Mouse (Mus musculus) liver, embryonic 11.5 days (tissue): ENCODE data around the gene 1700001P01Rik. TPM values are rescaled to one million over a fixed set of nuclear protein-coding genes. Genes with fewer than 3 reads are reported as not detected.

Source experiments
- ATAC-seq: fragments of 200-750 bp; cut with Nextera tagmentation; replicated peaks from 2 replicates; pipeline ENCODE4 v1.8.0; 2017; ENCODE audit warnings: moderate number of reproducible peaks, mild to moderate bottlenecking, moderate TSS enrichment, moderate library complexity; ENCODE audit not compliant: low FRiP score
- DNase-seq: peaks from one replicate; pipeline ENCODE4 v3.0.0-alpha.2; 2017; ENCODE audit warnings: low spot score
- H3K27ac ChIP-seq: fragments of 300-500 bp; sonication (generic); 2 replicates; pipeline ENCODE4 v1.5.1; 2014; ENCODE audit warnings: mild to moderate bottlenecking, low read depth, low read length, control low read depth
- H3K27me3 ChIP-seq: fragments of 300-500 bp; sonication (generic); replicated peaks from 2 replicates; pipeline ENCODE4 v1.6.1; 2014; ENCODE audit warnings: low read length, mixed read lengths; ENCODE audit not compliant: control insufficient read depth, insufficient read depth
- H3K36me3 ChIP-seq: fragments of 300-500 bp; sonication (generic); 2 replicates; pipeline ENCODE4 v1.6.1; 2014; ENCODE audit warnings: mild to moderate bottlenecking, low read length, moderate library complexity, mixed read lengths; ENCODE audit not compliant: control insufficient read depth, insufficient read depth
- H3K4me1 ChIP-seq: fragments of 300-500 bp; sonication (generic); replicated peaks from 2 replicates; pipeline ENCODE4 v1.6.1; 2014; ENCODE audit warnings: low read length, mixed read lengths; ENCODE audit not compliant: control insufficient read depth, insufficient read depth
- H3K4me2 ChIP-seq: fragments of 300-500 bp; sonication (generic); 2 replicates; pipeline ENCODE4 v1.6.1; 2014; ENCODE audit warnings: mild to moderate bottlenecking, control low read depth, moderate library complexity
- H3K4me3 ChIP-seq: fragments of 300-500 bp; sonication (generic); 2 replicates; pipeline ENCODE4 v1.5.1; 2014; ENCODE audit warnings: low read depth, low read length, control low read depth
- H3K9ac ChIP-seq: fragments of 300-500 bp; sonication (generic); 2 replicates; pipeline ENCODE4 v1.6.1; 2014; ENCODE audit warnings: low read depth, low read length, control low read depth
- H3K9me3 ChIP-seq: fragments of 300-500 bp; sonication (generic); 2 replicates; pipeline ENCODE4 v1.6.1; 2016; ENCODE audit warnings: low read length, inconsistent platforms, mixed read lengths; ENCODE audit not compliant: control insufficient read depth
- WGBS: fragments of 180-500 bp; shearing (Covaris S2); extraction: QIAGEN DNeasy Blood & Tissue Kit; methylation state at CpG from one replicate; pipeline ENCODE4 v1.1.7; 2014; 5-methylcytosine and 5-hydroxymethylcytosine counted together
- polyA plus RNA-seq: library from polyadenylated mRNA; unstranded; fragments of >200 nt; fragmentation: Nextera tagmentation; extraction: Ambion mirVana; gene quantifications from 2 replicates; pipeline ENCODE4 v1.2.1, GENCODE M21; 2014

The 1700001P01Rik gene
- polyA plus RNA-seq = 0.64 TPM in 1 of 2 replicates, not detected in the other

DNA sequence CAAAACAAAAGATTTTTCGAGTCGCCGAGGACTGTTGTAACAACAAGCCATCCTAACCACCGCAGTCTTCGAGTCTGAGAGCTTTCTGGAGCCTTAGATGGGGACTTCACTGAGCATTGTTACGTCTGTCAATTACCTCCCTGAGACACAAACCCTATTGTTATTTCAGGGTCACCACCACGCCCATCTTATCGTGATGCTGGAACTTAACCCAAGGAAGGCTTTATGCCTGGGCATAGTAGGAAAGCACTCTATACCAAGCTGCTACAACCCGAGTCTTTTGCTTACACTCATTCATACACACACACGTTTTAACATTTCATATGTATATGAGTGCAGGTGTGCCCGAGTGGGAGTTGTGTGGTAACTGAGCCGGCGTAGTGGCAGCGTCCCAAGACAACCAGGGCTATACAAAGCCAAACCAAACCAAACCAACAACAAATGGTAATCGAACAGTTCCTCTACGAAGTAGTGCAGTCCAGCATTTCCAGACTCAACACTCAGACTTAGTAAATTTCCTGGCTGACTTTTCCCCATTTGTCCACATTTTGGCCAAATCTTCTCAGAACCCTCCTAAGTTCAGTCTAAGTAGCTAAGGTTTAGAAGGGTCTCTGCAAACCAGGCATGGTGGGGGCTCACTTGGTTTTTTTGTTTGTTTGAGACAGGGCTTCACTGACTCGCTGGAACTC, at the start of gene 1700001P01Rik:
Gene 1700001P01Rik, minus strand, starts transcription at position 111 of the 689 bp plus-strand sequence.
- ATAC-seq (peak; percentile 2), DNase-seq (peak; percentile 43)
- Histone ChIP-seq H3K36me3 (peaks cover 43% of the 10 kb centered on the region), H3K4me2 (no peak within 1 kb of the TSS), H3K4me1 (peaks cover 10% of the 10 kb centered on the region), H3K9me3 (no peaks in the 10 kb centered on the region), H3K27me3 (no peaks in the 10 kb centered on the region), H3K9ac (no peak within 1 kb of the TSS), H3K4me3 (no peak within 1 kb of the TSS), H3K27ac (peak within 1 kb of the TSS; percentile 45; the same call in 1 of the 2 replicates)
- 47% methylated on average over 17 of the region's 17 CpGs for WGBS

DNA sequence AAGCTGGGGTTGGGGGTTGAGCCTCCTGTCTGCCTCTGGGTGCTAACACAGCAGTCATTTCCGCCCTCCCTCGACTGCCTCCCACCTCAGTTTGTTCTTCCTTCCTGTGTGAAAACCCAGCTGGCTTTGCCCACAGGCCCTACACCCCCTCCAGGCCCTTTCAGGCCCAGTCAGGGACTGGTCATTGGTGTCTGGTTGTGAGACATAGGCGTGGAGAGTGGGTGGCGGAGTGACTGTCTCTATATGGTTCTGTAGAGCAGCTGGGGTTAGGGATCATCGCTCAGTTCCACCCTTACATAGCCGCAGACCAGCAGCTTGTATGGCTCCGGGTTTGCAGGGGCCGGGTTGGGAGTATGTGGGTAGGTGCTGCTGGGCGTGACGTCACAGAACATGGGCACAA, 49.6 kb upstream of the 1700001P01Rik start:
- ATAC-seq = no peak
- WGBS = 70% methylated on average over 10 of the region's 10 CpGs

DNA sequence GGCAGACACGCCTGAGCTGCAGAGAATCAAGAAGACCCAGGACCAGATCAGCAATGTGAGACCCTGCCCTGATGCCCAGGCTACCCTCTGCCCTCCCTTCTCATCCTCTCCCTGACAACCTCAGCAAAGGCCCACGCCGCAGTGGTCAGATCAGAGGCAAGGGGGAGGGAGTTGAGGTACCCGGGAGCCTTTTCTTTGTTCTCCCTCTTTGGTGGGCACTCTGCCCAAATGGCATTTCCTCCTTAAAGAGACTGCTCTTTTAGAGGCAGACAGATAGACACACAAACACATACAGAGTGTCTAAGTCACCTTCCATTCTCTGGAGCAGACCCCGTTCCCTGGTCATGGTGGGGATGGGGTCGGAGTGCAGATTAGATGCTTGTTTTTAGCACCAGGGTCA, 49.2 kb upstream of the 1700001P01Rik start:
- ATAC-seq (no peak), DNase-seq (no peak)
- Histone ChIP-seq H3K4me3 (no peak overlapping the region), H3K36me3 (peaks cover 8% of the 10 kb centered on the region; the same call in 1 of the 2 replicates), H3K4me2 (no peak overlapping the region), H3K9ac (no peak overlapping the region), H3K4me1 (peaks cover 25% of the 10 kb centered on the region), H3K27ac (no peak overlapping the region), H3K9me3 (no peaks in the 10 kb centered on the region), H3K27me3 (no peaks in the 10 kb centered on the region)
- 72% methylated on average over 6 of the region's 6 CpGs for WGBS

More for the DNA sequence above, 49.6 kb upstream of the 1700001P01Rik start:
- Histone ChIP-seq H3K9me3 (no peaks in the 10 kb centered on the region), H3K4me1 (peaks cover 23% of the 10 kb centered on the region), H3K27ac (no peak overlapping the region), H3K36me3 (peaks cover 8% of the 10 kb centered on the region; the same call in 1 of the 2 replicates), H3K9ac (no peak overlapping the region), H3K27me3 (no peaks in the 10 kb centered on the region), H3K4me3 (no peak overlapping the region), H3K4me2 (no peak overlapping the region)
- no peak for DNase-seq

DNA sequence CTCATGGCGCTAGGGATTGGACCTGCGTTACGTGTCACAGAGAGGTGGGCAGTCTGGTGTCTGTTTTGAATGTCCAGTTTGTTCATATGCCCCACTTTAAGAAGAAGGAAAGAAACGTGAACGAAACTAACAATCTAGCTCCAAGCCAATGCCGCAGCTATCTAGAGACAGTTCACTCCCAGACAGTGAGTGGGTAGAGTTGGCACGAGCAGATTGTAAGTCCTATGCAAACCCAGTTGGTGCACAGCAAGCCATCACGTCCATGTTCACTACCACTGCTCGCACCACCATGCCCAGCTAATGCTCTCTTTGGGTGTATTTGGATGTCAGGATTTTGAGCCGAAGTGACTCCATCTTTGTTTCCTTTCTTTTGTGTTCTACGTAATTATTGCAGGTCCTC, 48.5 kb upstream of the 1700001P01Rik start:
- Histone ChIP-seq H3K9me3 (no peaks in the 10 kb centered on the region), H3K27me3 (no peaks in the 10 kb centered on the region), H3K9ac (no peak overlapping the region), H3K4me2 (no peak overlapping the region), H3K4me1 (peaks cover 30% of the 10 kb centered on the region), H3K4me3 (no peak overlapping the region), H3K27ac (no peak overlapping the region), H3K36me3 (peaks cover 8% of the 10 kb centered on the region; the same call in 1 of the 2 replicates)
- ATAC-seq (no peak), DNase-seq (no peak)
- 90% methylated on average over 11 of the region's 11 CpGs for WGBS

DNA sequence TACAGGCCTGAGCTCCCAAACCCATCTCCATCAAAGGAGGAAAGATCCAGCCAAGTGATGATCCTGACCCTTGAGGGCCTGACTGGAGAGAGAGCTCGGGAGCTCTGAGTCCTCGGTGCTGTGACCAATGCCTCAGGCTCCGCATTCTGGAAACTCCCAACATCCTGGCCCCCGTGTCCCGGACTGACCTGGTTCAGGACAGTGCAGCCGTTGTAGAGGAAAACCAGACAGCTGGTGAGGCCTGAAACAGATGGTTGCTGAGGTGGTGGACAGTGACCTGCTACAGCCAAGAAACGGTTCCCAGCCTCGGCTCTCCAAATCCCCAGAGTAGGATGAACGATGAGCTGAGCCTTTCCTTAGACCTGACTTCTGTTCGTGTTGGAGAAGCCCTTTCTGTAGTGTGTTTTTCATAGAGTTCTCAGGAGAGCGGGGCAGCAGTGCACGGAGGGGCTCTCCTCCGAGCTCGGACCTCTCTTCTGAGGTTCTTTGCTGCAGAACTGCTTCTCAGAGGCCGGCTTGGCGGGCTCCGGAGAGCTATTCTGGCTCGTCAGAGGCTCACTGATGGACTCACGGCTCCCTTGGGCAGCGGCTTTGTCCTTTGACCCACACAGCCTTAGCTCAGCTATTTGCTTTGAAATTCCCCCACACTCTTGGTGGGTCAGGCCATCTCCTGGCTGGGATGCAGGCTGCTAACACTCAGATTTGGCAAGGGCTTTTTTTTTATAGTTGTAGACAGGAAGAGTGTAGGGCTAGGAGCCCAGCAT, 47.3 kb upstream of the 1700001P01Rik start:
- no peaks in the 10 kb centered on the region for H3K27me3 ChIP-seq
- H3K4me3 ChIP-seq = no peak overlapping the region
- no peak overlapping the region for H3K4me2 ChIP-seq
- WGBS = 80% methylated on average over 20 of the region's 20 CpGs
- ATAC-seq = no peak
- no peaks in the 10 kb centered on the region for H3K9me3 ChIP-seq
- H3K36me3 ChIP-seq = peaks cover 8% of the 10 kb centered on the region; the same call in 1 of the 2 replicates
- no peak for DNase-seq
- no peak overlapping the region for H3K9ac ChIP-seq
- peaks cover 42% of the 10 kb centered on the region for H3K4me1 ChIP-seq
- H3K27ac ChIP-seq = 0 out of 2 replicates have a peak overlapping the region, but pooled peaks have one; percentile 11

DNA sequence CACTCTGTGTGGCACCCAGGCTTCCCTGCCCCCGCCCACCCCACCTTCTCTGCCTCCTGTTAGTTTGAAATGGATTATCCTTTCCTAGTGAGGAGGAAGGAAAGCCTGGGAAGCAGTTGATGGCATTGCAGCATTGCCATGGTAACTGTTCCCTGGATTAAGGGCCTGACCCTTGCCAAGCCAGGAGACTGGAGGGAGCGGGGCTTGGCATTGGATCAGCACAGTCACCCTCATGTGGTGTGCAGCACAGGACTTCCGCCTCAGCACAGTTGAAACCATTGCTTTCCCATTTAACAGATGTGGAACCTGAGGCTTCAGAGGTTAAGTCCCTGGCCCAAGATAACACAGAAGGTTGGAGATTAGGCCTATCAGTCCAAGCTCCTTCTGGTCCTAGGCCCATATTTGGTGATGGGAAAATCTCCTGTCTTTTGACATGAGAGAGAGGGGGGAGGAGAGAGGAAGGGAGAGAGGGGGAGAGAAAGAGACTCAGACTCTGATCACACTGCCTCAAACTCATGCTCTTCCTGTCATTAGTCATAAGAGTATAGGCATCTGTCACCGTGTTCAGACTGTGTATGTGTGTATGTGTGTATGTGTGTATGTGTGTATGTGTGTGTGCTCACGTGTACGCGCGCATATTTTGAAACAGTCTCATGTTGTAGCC, 45.8 kb upstream of the 1700001P01Rik start:
- Histone ChIP-seq H3K4me1 (peaks cover 55% of the 10 kb centered on the region), H3K27ac (peak overlapping the region; percentile 54), H3K9ac (no peak overlapping the region), H3K4me3 (no peak overlapping the region), H3K9me3 (no peaks in the 10 kb centered on the region), H3K4me2 (no peak overlapping the region), H3K27me3 (no peaks in the 10 kb centered on the region), H3K36me3 (peaks cover 8% of the 10 kb centered on the region; the same call in 1 of the 2 replicates)
- no peak for DNase-seq
- WGBS = 91% methylated on average over 8 of the region's 8 CpGs
- ATAC-seq = no peak

DNA sequence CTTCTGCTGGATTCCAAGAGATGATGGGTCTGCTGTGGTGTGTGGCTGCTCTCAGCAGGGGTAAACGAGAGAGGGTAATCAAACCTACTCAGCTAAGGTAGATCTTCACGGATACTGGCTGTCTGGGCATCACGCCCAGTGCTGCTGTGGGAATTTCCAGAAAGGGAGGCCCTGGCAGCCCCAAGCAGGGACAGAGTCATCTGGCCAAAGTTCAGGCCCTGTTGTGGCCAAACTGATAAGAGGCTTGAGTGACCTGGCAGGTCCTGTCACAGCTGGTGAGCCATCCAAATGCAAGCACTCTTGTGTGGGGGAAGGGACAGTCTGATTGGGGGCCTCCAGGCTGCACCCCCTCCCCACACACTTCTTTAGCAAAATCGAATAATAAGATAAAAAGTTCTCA, 45.1 kb upstream of the 1700001P01Rik start:
- Histone ChIP-seq H3K36me3 (peaks cover 8% of the 10 kb centered on the region; the same call in 1 of the 2 replicates), H3K27me3 (no peaks in the 10 kb centered on the region), H3K4me3 (no peak overlapping the region), H3K27ac (peak overlapping the region; percentile 54; the same call in 1 of the 2 replicates), H3K9me3 (no peaks in the 10 kb centered on the region), H3K9ac (no peak overlapping the region), H3K4me2 (no peak overlapping the region), H3K4me1 (peaks cover 52% of the 10 kb centered on the region)
- ATAC-seq (peak; percentile 62), DNase-seq (no peak)
- 36% methylated on average over 4 of the region's 4 CpGs for WGBS

DNA sequence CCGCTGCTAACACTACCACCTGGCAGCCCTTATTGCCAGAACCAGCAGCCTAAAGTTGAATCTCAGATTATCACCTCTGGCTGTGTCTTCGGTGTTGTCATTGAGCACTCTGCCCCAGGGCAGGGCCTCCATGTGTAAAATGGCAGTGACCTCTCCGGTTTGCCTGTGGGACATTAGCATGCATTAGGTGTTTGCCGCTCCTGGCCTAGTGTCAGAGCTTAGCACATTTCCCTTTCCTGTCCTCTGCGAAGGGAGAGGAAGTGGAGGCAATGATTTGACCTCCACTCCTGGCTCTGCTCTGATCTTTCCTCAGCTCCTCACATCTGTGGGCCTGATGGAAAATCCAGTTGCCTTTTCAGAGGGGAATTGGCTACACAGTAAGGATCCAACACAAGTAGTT, 44.2 kb upstream of the 1700001P01Rik start:
- H3K27me3 ChIP-seq = no peaks in the 10 kb centered on the region
- no peak overlapping the region for H3K9ac ChIP-seq
- no peak overlapping the region for H3K4me2 ChIP-seq
- peaks cover 4% of the 10 kb centered on the region; the same call in 1 of the 2 replicates for H3K36me3 ChIP-seq
- H3K9me3 ChIP-seq = no peaks in the 10 kb centered on the region
- WGBS = 71% methylated on average over 5 of the region's 5 CpGs
- no peak overlapping the region for H3K4me3 ChIP-seq
- no peak for ATAC-seq
- no peak overlapping the region for H3K27ac ChIP-seq
- peaks cover 55% of the 10 kb centered on the region for H3K4me1 ChIP-seq
- DNase-seq = no peak
